In genomic region chr2:61489762-61490161, GRCm38 (mm10) we compare ENCODE assay signal across 16 mouse cellular contexts.
"Had no signal": no experiment of that assay in that cellular context is flagged by ENCODE, and none has a peak within 500 bp of the region (broad histone marks: within the 10 kb centered on the region; RNA-seq: fewer than 3 reads in every experiment).

No protein-coding gene starts in this region.

- H3K4me2 ChIP-seq: limb, embryonic 12.5 days; liver, embryonic 13.5 days; lung, embryonic 15.5 days; midbrain, embryonic 11.5 days; midbrain, embryonic 15.5 days; stomach, embryonic 15.5 days had no signal

- H3K4me1 ChIP-seq: midbrain, embryonic 15.5 days; stomach, embryonic 15.5 days had no signal

- H3K9ac ChIP-seq: limb, embryonic 12.5 days; liver, embryonic 13.5 days; liver, postnatal 0 days; lung, embryonic 15.5 days; midbrain, embryonic 15.5 days; stomach, embryonic 15.5 days had no signal

- ATAC-seq: liver, postnatal 0 days; midbrain, embryonic 15.5 days had no signal

- H3K4me3 ChIP-seq: limb, embryonic 12.5 days; liver, embryonic 13.5 days; lung, embryonic 15.5 days; megakaryocyte, embryonic 14.5 days; midbrain, embryonic 15.5 days; stomach, embryonic 15.5 days had no signal

- H3K9me3 ChIP-seq: limb, embryonic 12.5 days; liver, embryonic 13.5 days; lung, embryonic 15.5 days; midbrain, embryonic 15.5 days; stomach, embryonic 15.5 days had no signal

- H3K27ac ChIP-seq: limb, embryonic 12.5 days; liver, embryonic 13.5 days; lung, embryonic 15.5 days; macrophage; midbrain, embryonic 15.5 days; stomach, embryonic 15.5 days had no signal

- H3K36me3 ChIP-seq: limb, embryonic 12.5 days; liver, embryonic 13.5 days; lung, embryonic 15.5 days; midbrain, embryonic 15.5 days; stomach, embryonic 15.5 days had no signal

- DNase-seq: kidney, adult 8-10 months; kidney, postnatal 36 days; layer of hippocampus, adult 9-11 months; liver, embryonic 13.5 days; lung, postnatal 14 days; right cerebral cortex, adult 18-20 months; right cerebral cortex, postnatal 25 days; thymus, postnatal 36 days had no signal

- H3K27me3 ChIP-seq: limb, embryonic 12.5 days; liver, embryonic 13.5 days; lung, embryonic 15.5 days; megakaryocyte, embryonic 14.5 days; midbrain, embryonic 15.5 days; stomach, embryonic 15.5 days had no signal
